Mouse (Mus musculus) heart, adult 2 months (tissue): Measurements from ENCODE around the gene Slc22a16.

Experiments
- CTCF ChIP-seq: fragments of 200-600 bp; IDR thresholded peaks from 2 replicates; pipeline ENCODE4 v1.8.1; 2022; ENCODE audit warnings: antibody characterized with exemption, mild to moderate bottlenecking, moderate library complexity
- EP300 ChIP-seq: fragments of 200-500 bp; IDR thresholded peaks from 2 replicates; pipeline ENCODE4 v1.6.1; 2011; ENCODE audit warnings: low read depth, low read length, control low read depth; ENCODE audit not compliant: insufficient read depth
- POLR2A ChIP-seq: fragments of 200-500 bp; IDR thresholded peaks from 2 replicates; pipeline ENCODE4 v1.6.1; 2011; ENCODE audit warnings: mild to moderate bottlenecking, low read depth, low read length, control low read depth; ENCODE audit not compliant: insufficient read depth

GRCm38 (mm10) chr10:40638276-40638675 lies 68.1 kb downstream of the Slc22a16 start:
- no peak for TF ChIP-seq POLR2A
- TF ChIP-seq CTCF = no peak
- no peak for TF ChIP-seq EP300
